Mouse (Mus musculus) embryonic facial prominence, embryonic 14.5 days (tissue): ENCODE measurements around the gene Cyp2d12. TPM values are rescaled to one million over a fixed set of nuclear protein-coding genes. Genes with fewer than 3 reads are reported as not detected.
A peak's percentile ranks its signal among the peaks of the same experiment; 100 is the strongest.
"Not testable (repeated sequence)": the region's sequence is repeated elsewhere in the genome, so short reads cannot be mapped to it uniquely, and the experiment has no call there.

Experiments
- ATAC-seq: fragments of 200-750 bp; cut with Nextera tagmentation; 2 replicates; pipeline ENCODE4 v1.8.0; 2017; ENCODE audit warnings: low read depth, moderate number of reproducible peaks, moderate TSS enrichment
- DNase-seq: peaks from one replicate; pipeline ENCODE4 v3.0.0-alpha.2; 2015; ENCODE audit warnings: low spot score
- H3K27ac ChIP-seq: fragments of 300-500 bp; sonication (generic); replicated peaks from 2 replicates; pipeline ENCODE4 v1.5.1; 2014; ENCODE audit warnings: low read depth, mild to moderate bottlenecking, low read length, moderate library complexity
- H3K27me3 ChIP-seq: fragments of 300-500 bp; sonication (generic); replicated peaks from 2 replicates; pipeline ENCODE4 v1.6.1; 2014; ENCODE audit warnings: low read length; ENCODE audit not compliant: control insufficient read depth, insufficient read depth
- H3K36me3 ChIP-seq: fragments of 300-500 bp; sonication (generic); 2 replicates; pipeline ENCODE4 v1.6.1; 2014; ENCODE audit warnings: low read length, mixed read lengths; ENCODE audit not compliant: control insufficient read depth, insufficient read depth
- H3K4me1 ChIP-seq: fragments of 300-500 bp; sonication (generic); 2 replicates; pipeline ENCODE4 v1.6.1; 2014; ENCODE audit warnings: antibody characterized with exemption, low read length; ENCODE audit not compliant: control insufficient read depth, insufficient read depth
- H3K4me2 ChIP-seq: fragments of 300-500 bp; sonication (generic); 2 replicates; pipeline ENCODE4 v1.6.1; 2014; ENCODE audit warnings: low read depth, mild to moderate bottlenecking, low read length, moderate library complexity, mixed read lengths
- H3K4me3 ChIP-seq: fragments of 300-500 bp; sonication (generic); 2 replicates; pipeline ENCODE4 v1.5.1; 2014; ENCODE audit warnings: low read depth, mild to moderate bottlenecking, low read length
- H3K9ac ChIP-seq: fragments of 300-500 bp; sonication (generic); 2 replicates; pipeline ENCODE4 v1.6.1; 2014; ENCODE audit warnings: low read depth, mild to moderate bottlenecking, low read length, moderate library complexity, mixed read lengths
- H3K9me3 ChIP-seq: fragments of 300-500 bp; sonication (generic); 2 replicates; pipeline ENCODE4 v1.6.1; 2016; ENCODE audit warnings: low read length; ENCODE audit not compliant: control insufficient read depth
- WGBS: fragments of 180-500 bp; shearing (Covaris S2); extraction: QIAGEN DNeasy Blood & Tissue Kit; methylation state at CpG from one replicate; pipeline ENCODE4 v1.1.7; 2014; 5-methylcytosine and 5-hydroxymethylcytosine counted together
- polyA plus RNA-seq: library from polyadenylated mRNA; unstranded; fragments of >200 nt; fragmentation: Nextera tagmentation; extraction: Ambion mirVana; gene quantifications from 2 replicates; pipeline ENCODE4 v1.2.1, GENCODE M21; 2014

The Cyp2d12 gene
- not detected in 2 replicates for polyA plus RNA-seq

GRCm38 (mm10) chr15:82554531-82555230, at the start of gene Cyp2d12:
TSS of gene Cyp2d12 (plus strand) at chr15:82555072.
- Histone ChIP-seq H3K4me3 (no peak within 1 kb of the TSS), H3K27me3 (no peaks in the 10 kb centered on the region), H3K9ac (no peak within 1 kb of the TSS), H3K9me3 (peaks cover 3% of the 10 kb centered on the region; the same call in 1 of the 2 replicates), H3K4me2 (no peak within 1 kb of the TSS), H3K4me1 (no peaks in the 10 kb centered on the region), H3K36me3 (no peaks in the 10 kb centered on the region), H3K27ac (no peak within 1 kb of the TSS)
- 80% methylated on average over 7 of the region's 7 CpGs for WGBS
- ATAC-seq, result no peak
- DNase-seq, result no peak

- no peaks in the 10 kb centered on the region for H3K36me3 ChIP-seq
- no peak overlapping the region for H3K4me2 ChIP-seq
- ATAC-seq, result no peak
- no peaks in the 10 kb centered on the region for H3K27me3 ChIP-seq
- peaks cover 9% of the 10 kb centered on the region for H3K9me3 ChIP-seq
- no peak overlapping the region for H3K4me3 ChIP-seq
- no peak overlapping the region for H3K27ac ChIP-seq
- 60% methylated on average over 3 of the region's 3 CpGs for WGBS
- peak; percentile 0 for DNase-seq
- no peak overlapping the region for H3K9ac ChIP-seq
- H3K4me1 ChIP-seq, result no peaks in the 10 kb centered on the region
These were observed 47.9 kb upstream of the Cyp2d12 start for GRCm38 (mm10) chr15:82506971-82507370.

- H3K27ac ChIP-seq, DNase-seq, ATAC-seq, H3K36me3 ChIP-seq, H3K9ac ChIP-seq, H3K4me3 ChIP-seq, H3K9me3 ChIP-seq, H3K27me3 ChIP-seq, H3K4me1 ChIP-seq, H3K4me2 ChIP-seq: not testable (repeated sequence)
- WGBS, result 48% methylated on average over 4 of the region's 4 CpGs
These were observed 47.1 kb upstream of the Cyp2d12 start for GRCm38 (mm10) chr15:82507740-82508139.

- H3K36me3 ChIP-seq, DNase-seq, H3K27me3 ChIP-seq, H3K9me3 ChIP-seq, H3K4me1 ChIP-seq, H3K27ac ChIP-seq, ATAC-seq, H3K4me2 ChIP-seq, H3K9ac ChIP-seq, H3K4me3 ChIP-seq: not testable (repeated sequence)
- 75% methylated on average over 4 of the region's 4 CpGs for WGBS
These were observed 45.4 kb upstream of the Cyp2d12 start for GRCm38 (mm10) chr15:82509495-82509894.

- not testable (repeated sequence) for DNase-seq, H3K27me3 ChIP-seq, ATAC-seq
These were observed 44.4 kb upstream of the Cyp2d12 start for GRCm38 (mm10) chr15:82510500-82510899.

GRCm38 (mm10) chr15:82512111-82512510, 42.8 kb upstream of the Cyp2d12 start:
- H3K36me3 ChIP-seq, H3K9ac ChIP-seq, ATAC-seq, H3K4me2 ChIP-seq, H3K4me3 ChIP-seq, H3K4me1 ChIP-seq, H3K27me3 ChIP-seq, H3K27ac ChIP-seq, H3K9me3 ChIP-seq, DNase-seq: not testable (repeated sequence)
- 66% methylated on average over 2 of the region's 2 CpGs for WGBS

More at GRCm38 (mm10) chr15:82510500-82510899, 44.4 kb upstream of the Cyp2d12 start:
- H3K4me2 ChIP-seq, H3K27ac ChIP-seq, H3K9me3 ChIP-seq, H3K4me1 ChIP-seq, H3K36me3 ChIP-seq, H3K9ac ChIP-seq, H3K4me3 ChIP-seq: not testable (repeated sequence)

- H3K9me3 ChIP-seq, H3K4me3 ChIP-seq, H3K27me3 ChIP-seq, ATAC-seq, H3K4me1 ChIP-seq, H3K9ac ChIP-seq, H3K4me2 ChIP-seq, H3K36me3 ChIP-seq, H3K27ac ChIP-seq, DNase-seq: not testable (repeated sequence)
- 93% methylated on average over 22 of the region's 23 CpGs for WGBS
These were observed 38.7 kb upstream of the Cyp2d12 start for GRCm38 (mm10) chr15:82516174-82516573.

GRCm38 (mm10) chr15:82527371-82527770, 27.5 kb upstream of the Cyp2d12 start:
- H3K4me1 ChIP-seq, H3K27ac ChIP-seq, H3K9ac ChIP-seq, H3K27me3 ChIP-seq, ATAC-seq, H3K4me2 ChIP-seq, H3K36me3 ChIP-seq, H3K9me3 ChIP-seq, DNase-seq, H3K4me3 ChIP-seq: not testable (repeated sequence)
- WGBS, result 81% methylated on average over 4 of the region's 9 CpGs

- not testable (repeated sequence) for H3K4me2 ChIP-seq, H3K36me3 ChIP-seq, H3K9me3 ChIP-seq, H3K4me1 ChIP-seq, H3K4me3 ChIP-seq, H3K27ac ChIP-seq, DNase-seq, H3K9ac ChIP-seq, H3K27me3 ChIP-seq, ATAC-seq
- WGBS, result 100% methylated on average over 3 of the region's 3 CpGs
These were observed 22.2 kb upstream of the Cyp2d12 start for GRCm38 (mm10) chr15:82532721-82533120.
